Mouse (Mus musculus) urinary bladder, postnatal 4 days (tissue): ENCODE results near the gene Sord.

Experiments
- DNase-seq, 2 experiments: peaks; one replicate each; pipeline ENCODE4 v3.0.0; 2021 to 2022; ENCODE audit warnings: low spot score in 2 of 2

Sord gene

GRCm38 (mm10) chr2:122301921-122302573 is 67.5 kb downstream of the Sord start:
- no peak for DNase-seq

DNA sequence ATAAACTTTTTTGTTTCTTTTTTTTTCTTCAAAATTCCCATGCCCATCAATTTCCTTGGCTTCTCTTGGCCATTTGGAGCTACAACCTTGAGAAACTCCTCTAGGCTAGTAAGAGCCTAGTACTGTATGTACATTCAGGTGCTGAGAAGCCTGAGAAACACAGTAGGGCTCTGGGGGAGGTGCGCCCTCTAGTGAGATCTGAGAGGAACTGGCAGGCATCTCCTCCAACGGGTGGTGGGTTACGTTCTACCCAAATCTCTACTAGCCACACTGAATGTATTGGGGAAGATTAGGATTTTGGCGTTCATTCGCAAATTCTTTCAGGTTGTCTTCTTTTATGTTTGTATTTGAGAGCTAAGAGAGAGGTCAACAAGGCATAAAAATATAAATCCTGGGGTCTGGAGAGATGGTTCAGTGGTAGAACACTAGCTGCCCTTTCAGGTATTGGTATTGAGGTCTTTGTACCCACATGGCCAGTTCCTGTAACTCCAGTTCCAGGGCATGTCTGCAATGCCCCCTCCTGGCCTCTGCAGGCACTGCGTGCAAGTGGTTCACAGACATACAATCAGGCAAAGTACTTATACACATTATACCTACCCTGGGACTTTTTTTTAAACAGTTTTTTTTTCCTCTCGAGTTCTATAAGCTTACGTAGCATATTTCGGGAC is 68.2 kb downstream of the Sord start:
- no peak for DNase-seq

GRCm38 (mm10) chr2:122304544-122304943 is 70.0 kb downstream of the Sord start:
- no peak for DNase-seq

GRCm38 (mm10) chr2:122305097-122305892 is 70.7 kb downstream of the Sord start:
- DNase-seq = no peak

GRCm38 (mm10) chr2:122306184-122306583 is 71.6 kb downstream of the Sord start:
- DNase-seq = no peak

DNA sequence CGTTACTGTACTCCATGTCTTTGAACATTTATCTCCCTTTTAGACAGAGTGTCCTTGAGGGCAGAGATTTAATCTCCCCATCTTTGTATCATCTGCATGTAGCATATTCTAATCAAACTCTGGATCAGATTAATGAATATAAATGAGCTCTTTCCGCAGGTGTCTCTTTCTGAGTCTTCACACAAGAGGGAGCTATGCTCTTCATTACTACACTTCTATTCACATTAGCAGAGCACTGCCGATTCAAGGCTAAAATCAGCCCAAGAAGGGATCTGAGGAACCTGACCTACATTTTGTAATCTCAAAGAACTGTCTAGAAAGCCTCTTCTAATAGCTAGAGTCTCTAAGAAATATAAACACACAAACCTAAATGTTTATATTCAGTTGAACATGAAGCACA is 75.1 kb downstream of the Sord start:
- DNase-seq = no peak

GRCm38 (mm10) chr2:122311561-122311960 is 77.0 kb downstream of the Sord start:
- no peak for DNase-seq

DNA sequence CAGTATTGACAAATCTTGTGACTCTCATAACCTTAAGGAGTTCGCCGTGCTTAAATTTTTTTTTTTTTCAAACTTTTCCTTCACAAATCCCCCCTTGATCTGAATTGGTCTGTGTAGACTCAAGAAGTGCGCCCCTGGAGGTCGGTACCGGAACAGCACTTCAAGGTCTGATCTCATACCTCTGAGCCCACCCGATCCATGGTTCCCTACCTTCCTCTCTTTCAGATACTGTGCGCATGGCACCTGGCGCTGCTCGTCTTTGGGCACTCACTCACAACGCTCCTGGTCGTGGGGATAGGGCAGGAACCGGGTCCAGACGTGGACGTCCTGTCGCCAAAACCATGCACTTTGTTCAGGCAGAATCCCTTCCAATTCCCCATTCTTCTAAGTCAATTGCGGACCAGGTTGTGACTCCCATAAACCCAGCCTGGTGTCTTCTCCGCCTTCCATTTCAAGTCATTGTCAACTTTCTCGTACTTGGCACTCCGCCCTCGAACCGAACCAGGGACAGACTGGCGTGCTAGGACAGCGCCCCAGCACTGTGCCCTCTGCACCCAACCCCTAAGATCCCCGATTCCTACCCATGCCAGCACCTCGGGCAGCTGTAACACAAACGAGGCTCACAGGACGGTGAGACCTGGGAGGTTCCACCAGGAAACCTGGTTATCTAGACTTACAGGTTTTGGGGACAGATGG is 78.3 kb downstream of the Sord start:
- peak; percentile 43 to 80 for DNase-seq

GRCm38 (mm10) chr2:122313536-122313935 is 79.0 kb downstream of the Sord start, which contains the start of gene Duoxa1:
Gene Duoxa1 (minus strand): TSS chr2:122313730.
- no peak for DNase-seq
